Comparison of ENCODE assay signal across 15 mouse cellular contexts in the genomic region with DNA sequence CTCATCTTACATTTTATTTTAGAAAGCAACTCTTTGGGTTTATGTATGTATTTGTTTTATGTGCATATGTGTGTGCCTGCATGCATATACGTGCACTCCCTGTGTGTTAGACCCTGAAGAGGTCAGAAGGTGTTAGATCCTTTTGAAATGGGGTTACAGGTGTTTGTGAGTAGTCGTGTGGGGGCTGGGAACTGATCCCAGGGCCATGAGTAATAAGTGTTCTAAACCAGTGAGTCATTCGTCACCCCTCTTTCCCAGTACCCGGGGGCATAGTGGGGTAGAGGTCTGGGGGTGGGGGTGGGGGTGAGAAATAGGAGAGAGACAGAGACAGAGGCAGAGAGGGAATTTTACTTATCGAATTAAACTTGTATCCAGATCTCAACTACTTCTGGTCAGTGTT.
DNase-seq lines count a peak whose midpoint lies in the region; ATAC-seq and TF ChIP-seq lines count a peak whose summit lies in the region.
"Had no signal": no experiment of that assay in that cellular context is flagged by ENCODE, and none has a peak within 500 bp of the region (broad histone marks: within the 10 kb centered on the region; RNA-seq: fewer than 3 reads in every experiment).

No protein-coding gene starts in this region.

- no peak overlapping the region for H3K4me3 ChIP-seq in heart, postnatal 0 days (ENCODE audit: low read depth, low read length)
- no peak overlapping the region for H3K4me3 ChIP-seq in liver, embryonic 13.5 days (replicated peaks)
- H3K4me3 ChIP-seq: gastrocnemius, adult 2 months had no signal

- H3K27ac ChIP-seq in heart, postnatal 0 days (ENCODE audit: low read depth), result peak overlapping the region; percentile 61; the same call in 1 of the 2 replicates
- peak overlapping the region; percentile 82 for H3K27ac ChIP-seq in liver, embryonic 13.5 days
- H3K27ac ChIP-seq: gastrocnemius, adult 2 months had no signal

- TF ChIP-seq CTCF in heart, postnatal 0 days (IDR thresholded peaks at IDR 0.05; ENCODE audit: low read depth), result no peak

- WGBS in heart, postnatal 0 days, result 78% methylated on average over 5 of the region's 5 CpGs
- 33% methylated on average over 5 of the region's 5 CpGs for WGBS in liver, embryonic 13.5 days (ENCODE audit: insufficient replicate concordance)

- no peaks in the 10 kb centered on the region for H3K36me3 ChIP-seq in heart, postnatal 0 days (replicated peaks; ENCODE audit: control insufficient read depth, insufficient read depth, low read length)
- H3K36me3 ChIP-seq in liver, embryonic 13.5 days, result no peaks in the 10 kb centered on the region

- no peaks in the 10 kb centered on the region for H3K9me3 ChIP-seq in heart, postnatal 0 days (replicated peaks; ENCODE audit: control insufficient read depth, low read length)
- H3K9me3 ChIP-seq in liver, embryonic 13.5 days (replicated peaks), result no peaks in the 10 kb centered on the region

- no peak overlapping the region for H3K9ac ChIP-seq in heart, postnatal 0 days (replicated peaks; ENCODE audit: low read depth, low read length)
- H3K9ac ChIP-seq in liver, embryonic 13.5 days, result no peak overlapping the region

- H3K4me1 ChIP-seq in heart, postnatal 0 days (ENCODE audit: control insufficient read depth, insufficient read depth), result peaks cover 10% of the 10 kb centered on the region; the same call in 1 of the 2 replicates
- peaks cover 36% of the 10 kb centered on the region for H3K4me1 ChIP-seq in liver, embryonic 13.5 days (replicated peaks)

- DNase-seq in heart, postnatal 0 days (ENCODE audit: low spot score), result no peak
- DNase-seq in heart, adult 9 months (ENCODE audit: low spot score in 2 of 2), result no peak
- DNase-seq in liver, embryonic 13.5 days, result no peak
- DNase-seq in thymus, postnatal 10 days (ENCODE audit: low spot score in 2 of 2), result peak; percentile 24 to 27
- no peak for DNase-seq in adrenal gland, postnatal 36 days
- no peak for DNase-seq in ovary, postnatal 36 days (ENCODE audit: low spot score)
- DNase-seq in urinary bladder, adult 18-20 months (ENCODE audit: low spot score in 2 of 2), result no peak
- DNase-seq: cerebellum, adult 9-10 months; layer of hippocampus, postnatal 36 days had no signal

- H3K27me3 ChIP-seq in heart, postnatal 0 days (ENCODE audit: control insufficient read depth, insufficient read depth, low read length), result no peaks in the 10 kb centered on the region
- no peaks in the 10 kb centered on the region for H3K27me3 ChIP-seq in liver, embryonic 13.5 days

- no peak overlapping the region for H3K4me2 ChIP-seq in heart, postnatal 0 days (ENCODE audit: low read depth, low read length)
- H3K4me2 ChIP-seq in liver, embryonic 13.5 days, result no peak overlapping the region
- H3K4me2 ChIP-seq: heart, embryonic 11.5 days had no signal

- TF ChIP-seq EP300 in heart, postnatal 0 days (IDR thresholded peaks at IDR 0.05; ENCODE audit: low read depth), result no peak

- no peak for ATAC-seq in heart, postnatal 0 days (ENCODE audit: insufficient read depth, low read depth)
- peak; percentile 8 for ATAC-seq in CD4-positive, CD25-positive, alpha-beta regulatory T cell, adult 4 months
- no peak for ATAC-seq in liver, embryonic 13.5 days (ENCODE audit: low read depth)
- ATAC-seq: forebrain, embryonic 14.5 days; intestine, postnatal 0 days; midbrain, embryonic 16.5 days had no signal

Comparison
In these comparisons a context has a peak if more than half of its experiments do, and no peak if none do; other contexts are left out.
1. DNase-seq: peak in thymus, postnatal 10 days (2 of 2); none in heart, postnatal 0 days (single experiment), heart, adult 9 months (0 of 2), liver, embryonic 13.5 days (single experiment), adrenal gland, postnatal 36 days (0 of 2), ovary, postnatal 36 days (single experiment) and urinary bladder, adult 18-20 months (0 of 2).